Mouse (Mus musculus) gastrocnemius, postnatal 36 days (tissue): ENCODE measurements around the gene Psmb6. TPM values are rescaled to one million over a fixed set of nuclear protein-coding genes. Genes with fewer than 3 reads are reported as not detected.

Experiments used
- DNase-seq, 2 experiments: peaks; one replicate each; pipeline ENCODE4 v3.0.0; 2022
- intact Hi-C: fragments of 180-260 bp; cut with DNase I; formaldehyde crosslinking; loops from one replicate; pipeline ENCODE4 v1.15.1; 2025
- long read RNA-seq, 2 experiments: library from polyadenylated mRNA; stranded (forward); transcript quantifications; one replicate each; pipeline ENCODE4 v2.0.0; 2021
- total RNA-seq, 2 experiments: library from RNA; stranded (reverse); gene quantifications; 2 replicates each; pipeline ENCODE4 v1.2.3; 2021

The Psmb6 gene
- total RNA-seq = 100 to 1,000 TPM; 242 TPM
- long read RNA-seq, experiment 1, transcript Psmb6-201 (6 exons, 798 nt) = major isoform, 458 of 625 reads
- long read RNA-seq, experiment 1, transcript Psmb6-202 (2 exons, 674 nt) = minor isoform, 141 of 625 reads
- long read RNA-seq, experiment 1, partial matches to known transcripts = 20 of 625 reads
- long read RNA-seq, experiment 1, other reads (novel, unspliced or antisense) = 6 of 625 reads
- long read RNA-seq, experiment 2, transcript Psmb6-202 (2 exons, 674 nt) = minor isoform, 203 of 771 reads
- long read RNA-seq, experiment 2, transcript Psmb6-201 (6 exons, 798 nt) = major isoform, 548 of 771 reads
- long read RNA-seq, experiment 2, partial matches to known transcripts = 13 of 771 reads
- long read RNA-seq, experiment 2, other reads (novel, unspliced or antisense) = 7 of 771 reads

GRCm38 (mm10) chr11:70525184-70525678, at the start of gene Psmb6:
Psmb6 (plus strand) TSS chr11:70525367.
- intact Hi-C loops = no loop called here
- peak; percentile 77 to 83 for DNase-seq

- intact Hi-C loops = no loop called here
- DNase-seq = no peak
These were observed 39.7 kb upstream of the Psmb6 start for GRCm38 (mm10) chr11:70485498-70485897.

- peak in 1 of 2 experiments; percentile 24 for DNase-seq
- intact Hi-C loops = no loop called here
These were observed 37.4 kb upstream of the Psmb6 start for GRCm38 (mm10) chr11:70487816-70488215.

GRCm38 (mm10) chr11:70489138-70489537, 36.0 kb upstream of the Psmb6 start:
- DNase-seq = peak; percentile 27 to 41
- intact Hi-C loops = no loop called here

- intact Hi-C loops = no loop called here
- DNase-seq = no peak
These were observed 35.5 kb upstream of the Psmb6 start for GRCm38 (mm10) chr11:70489684-70490083.

- DNase-seq = no peak
- intact Hi-C loops = loop anchor here (2.0 kb wide), 1 partner anchor 45 kb away; no protein-coding TSS in a partner anchor
These were observed 25.3 kb upstream of the Psmb6 start for GRCm38 (mm10) chr11:70499566-70500475.

GRCm38 (mm10) chr11:70500476-70500812, 24.7 kb upstream of the Psmb6 start:
- no peak for DNase-seq
- intact Hi-C loops = no loop called here

GRCm38 (mm10) chr11:70502018-70502417, 23.1 kb upstream of the Psmb6 start:
- no peak for DNase-seq
- intact Hi-C loops = no loop called here

- DNase-seq = no peak
- intact Hi-C loops = loop anchor here (2.0 to 5.0 kb wide), 3 partner anchors 46 to 93 kb away; partner anchors contain the start of genes Arrb2, Cxcl16, Pelp1 and Zmynd15
These were observed 20.2 kb upstream of the Psmb6 start, which contains the start of gene Tm4sf5 for GRCm38 (mm10) chr11:70504970-70505369. Tm4sf5 (plus strand) TSS chr11:70505244.

- intact Hi-C loops = loop anchor here (5.0 kb wide), 2 partner anchors 74 to 94 kb away; partner anchors contain the start of genes Arrb2 and Pelp1
- peak; percentile 33 to 66 for DNase-seq
These were observed 18.8 kb upstream of the Psmb6 start for GRCm38 (mm10) chr11:70506385-70506784.

GRCm38 (mm10) chr11:70506962-70507515, 18.1 kb upstream of the Psmb6 start:
- DNase-seq = no peak
- intact Hi-C loops = loop anchor here (5.0 kb wide), 2 partner anchors 75 to 95 kb away; partner anchors contain the start of genes Arrb2 and Pelp1

- intact Hi-C loops = loop anchor here (5.0 kb wide), 2 partner anchors 78 to 98 kb away; partner anchors contain the start of genes Arrb2 and Pelp1
- no peak for DNase-seq
These were observed 15.2 kb upstream of the Psmb6 start for GRCm38 (mm10) chr11:70509753-70510564.

- intact Hi-C loops = no loop called here
These were observed 13.9 kb upstream of the Psmb6 start for GRCm38 (mm10) chr11:70511242-70511641.

GRCm38 (mm10) chr11:70511825-70512224, 13.3 kb upstream of the Psmb6 start:
- intact Hi-C loops = no loop called here

More at GRCm38 (mm10) chr11:70511242-70511641, 13.9 kb upstream of the Psmb6 start:
- no peak for DNase-seq

GRCm38 (mm10) chr11:70512709-70513342, 12.3 kb upstream of the Psmb6 start:
- DNase-seq = no peak
- intact Hi-C loops = no loop called here

More at GRCm38 (mm10) chr11:70511825-70512224, 13.3 kb upstream of the Psmb6 start:
- DNase-seq = no peak

- intact Hi-C loops = no loop called here
- DNase-seq = peak; percentile 29 to 57
These were observed 11.6 kb upstream of the Psmb6 start for GRCm38 (mm10) chr11:70513520-70513919.

- no peak for DNase-seq
- intact Hi-C loops = no loop called here
These were observed 10.9 kb upstream of the Psmb6 start, which contains the start of gene Vmo1 for GRCm38 (mm10) chr11:70514288-70514687. Vmo1 (minus strand) TSS chr11:70514616.

GRCm38 (mm10) chr11:70516352-70516751, 8.8 kb upstream of the Psmb6 start:
- intact Hi-C loops = loop anchor here (5.0 kb wide), 1 partner anchor 241 kb away; no protein-coding TSS in a partner anchor
- no peak for DNase-seq

GRCm38 (mm10) chr11:70518436-70518835, 6.7 kb upstream of the Psmb6 start:
- intact Hi-C loops = loop anchor here (2.0 to 5.0 kb wide), 2 partner anchors 86 to 239 kb away; no protein-coding TSS in a partner anchor

More at GRCm38 (mm10) chr11:70518436-70518835, 6.7 kb upstream of the Psmb6 start:
- DNase-seq = no peak
